20 mouse cellular contexts compared by ENCODE assay signal in genomic region chr2:170142542-170142941, GRCm38 (mm10). TPM values are rescaled to one million over a fixed set of nuclear protein-coding genes. Genes with fewer than 3 reads are reported as not detected.
DNase-seq lines count a peak whose midpoint lies in the region; ATAC-seq and TF ChIP-seq lines count a peak whose summit lies in the region.
"Had no signal": no experiment of that assay in that cellular context is flagged by ENCODE, and none has a peak within 500 bp of the region (broad histone marks: within the 10 kb centered on the region; RNA-seq: fewer than 3 reads in every experiment).

No protein-coding gene starts in this region.

- WGBS in neural tube, embryonic 11.5 days = 89% methylated on average over 10 of the region's 10 CpGs
- WGBS in neural tube, embryonic 15.5 days = 88% methylated on average over 10 of the region's 10 CpGs
- 90% methylated on average over 10 of the region's 10 CpGs for WGBS in intestine, embryonic 16.5 days
- 92% methylated on average over 10 of the region's 10 CpGs for WGBS in stomach, postnatal 0 days

- TF ChIP-seq CTCF in stomach, postnatal 0 days (IDR thresholded peaks at IDR 0.05; ENCODE audit: low read depth) = no peak

- H3K4me2 ChIP-seq in neural tube, embryonic 11.5 days (ENCODE audit: low read depth) = no peak overlapping the region
- H3K4me2 ChIP-seq in neural tube, embryonic 15.5 days = no peak overlapping the region
- H3K4me2 ChIP-seq in intestine, embryonic 16.5 days (ENCODE audit: low read depth, low read length) = no peak overlapping the region
- no peak overlapping the region for H3K4me2 ChIP-seq in stomach, postnatal 0 days (replicated peaks; ENCODE audit: low read depth)
- H3K4me2 ChIP-seq: embryonic facial prominence, embryonic 13.5 days; heart, embryonic 15.5 days; hindbrain, embryonic 15.5 days; midbrain, embryonic 12.5 days; neural tube, embryonic 12.5 days had no signal

- no peak overlapping the region for H3K9ac ChIP-seq in neural tube, embryonic 11.5 days (ENCODE audit: low read length)
- H3K9ac ChIP-seq in neural tube, embryonic 15.5 days (replicated peaks) = no peak overlapping the region
- H3K9ac ChIP-seq in intestine, embryonic 16.5 days (ENCODE audit: low read depth, low read length) = no peak overlapping the region
- no peak overlapping the region for H3K9ac ChIP-seq in stomach, postnatal 0 days (ENCODE audit: low read length)
- H3K9ac ChIP-seq: embryonic facial prominence, embryonic 13.5 days; heart, embryonic 15.5 days; hindbrain, embryonic 15.5 days; midbrain, embryonic 12.5 days; neural tube, embryonic 12.5 days had no signal

- no peaks in the 10 kb centered on the region for H3K4me1 ChIP-seq in neural tube, embryonic 11.5 days (ENCODE audit: control insufficient read depth, insufficient read depth, low read length)
- H3K4me1 ChIP-seq in neural tube, embryonic 15.5 days = no peaks in the 10 kb centered on the region
- H3K4me1 ChIP-seq in intestine, embryonic 16.5 days (ENCODE audit: control insufficient read depth, insufficient read depth, low read length) = 0 out of 2 replicates have a peak, but pooled peaks cover 6% of the 10 kb centered on the region
- H3K4me1 ChIP-seq in stomach, postnatal 0 days (replicated peaks; ENCODE audit: control insufficient read depth, insufficient read depth) = no peaks in the 10 kb centered on the region
- H3K4me1 ChIP-seq: hindbrain, embryonic 15.5 days; midbrain, embryonic 12.5 days; neural tube, embryonic 12.5 days had no signal

- no peaks in the 10 kb centered on the region for H3K36me3 ChIP-seq in neural tube, embryonic 11.5 days (ENCODE audit: control insufficient read depth, insufficient read depth, low read length)
- H3K36me3 ChIP-seq in neural tube, embryonic 15.5 days = no peaks in the 10 kb centered on the region
- H3K36me3 ChIP-seq in intestine, embryonic 16.5 days (ENCODE audit: control insufficient read depth, insufficient read depth, low read length) = no peaks in the 10 kb centered on the region
- H3K36me3 ChIP-seq in stomach, postnatal 0 days (ENCODE audit: control insufficient read depth, insufficient read depth, low read length) = no peaks in the 10 kb centered on the region
- H3K36me3 ChIP-seq: embryonic facial prominence, embryonic 13.5 days; heart, embryonic 15.5 days; hindbrain, embryonic 15.5 days; midbrain, embryonic 12.5 days; neural tube, embryonic 12.5 days had no signal

- DNase-seq in neural tube, embryonic 11.5 days (ENCODE audit: low spot score) = peak; percentile 2
- peak; percentile 54 for DNase-seq in WW6 (ENCODE audit: low read depth, low spot score)
- DNase-seq in stomach, postnatal 0 days (ENCODE audit: low spot score) = peak; percentile 50
- DNase-seq in gastrocnemius, postnatal 25 days = no peak
- DNase-seq in layer of hippocampus, adult 9-10 months (ENCODE audit: low spot score) = no peak
- DNase-seq: cerebellum, postnatal 10 days; heart, postnatal 4 days; kidney, adult 11 months; kidney, postnatal 10 days; left cerebral cortex, postnatal 4 days; thymus, postnatal 14 days had no signal

- no peak overlapping the region for H3K4me3 ChIP-seq in neural tube, embryonic 11.5 days (ENCODE audit: low read depth, low read length)
- no peak overlapping the region for H3K4me3 ChIP-seq in neural tube, embryonic 15.5 days (replicated peaks)
- no peak overlapping the region for H3K4me3 ChIP-seq in intestine, embryonic 16.5 days (ENCODE audit: low read length)
- H3K4me3 ChIP-seq in stomach, postnatal 0 days (ENCODE audit: low read depth, low read length) = no peak overlapping the region
- H3K4me3 ChIP-seq: embryonic facial prominence, embryonic 13.5 days; heart, embryonic 15.5 days; hindbrain, embryonic 15.5 days; midbrain, embryonic 12.5 days; neural tube, embryonic 12.5 days had no signal

- no peaks in the 10 kb centered on the region for H3K27me3 ChIP-seq in neural tube, embryonic 11.5 days (ENCODE audit: control insufficient read depth, insufficient read depth, low read length)
- no peaks in the 10 kb centered on the region for H3K27me3 ChIP-seq in neural tube, embryonic 15.5 days (replicated peaks)
- no peaks in the 10 kb centered on the region for H3K27me3 ChIP-seq in intestine, embryonic 16.5 days (replicated peaks; ENCODE audit: control insufficient read depth, insufficient read depth, low read length)
- no peaks in the 10 kb centered on the region for H3K27me3 ChIP-seq in stomach, postnatal 0 days (ENCODE audit: control insufficient read depth, insufficient read depth, low read length)
- H3K27me3 ChIP-seq: embryonic facial prominence, embryonic 13.5 days; heart, embryonic 15.5 days; hindbrain, embryonic 15.5 days; neural tube, embryonic 12.5 days had no signal

- no peak for TF ChIP-seq EP300 in stomach, postnatal 0 days (optimal IDR thresholded peaks at IDR 0.05)

- no peak for ATAC-seq in neural tube, embryonic 11.5 days (ENCODE audit: insufficient read depth, low FRiP score, low TSS enrichment)
- no peak for ATAC-seq in neural tube, embryonic 15.5 days (ENCODE audit: low FRiP score)
- ATAC-seq in intestine, embryonic 16.5 days = peak; percentile 38
- ATAC-seq in stomach, postnatal 0 days (ENCODE audit: low FRiP score, low TSS enrichment) = peak; percentile 69

- no peaks in the 10 kb centered on the region for H3K9me3 ChIP-seq in neural tube, embryonic 11.5 days (ENCODE audit: control insufficient read depth, low read length)
- no peaks in the 10 kb centered on the region for H3K9me3 ChIP-seq in neural tube, embryonic 15.5 days (replicated peaks)
- H3K9me3 ChIP-seq in intestine, embryonic 16.5 days (ENCODE audit: control insufficient read depth, low read length) = no peaks in the 10 kb centered on the region
- H3K9me3 ChIP-seq in stomach, postnatal 0 days (ENCODE audit: control insufficient read depth, low read length) = no peaks in the 10 kb centered on the region
- H3K9me3 ChIP-seq: embryonic facial prominence, embryonic 13.5 days; G1E; heart, embryonic 15.5 days; hindbrain, embryonic 15.5 days; midbrain, embryonic 12.5 days; neural tube, embryonic 12.5 days had no signal

- no peak overlapping the region for H3K27ac ChIP-seq in neural tube, embryonic 11.5 days (ENCODE audit: low read depth, low read length)
- H3K27ac ChIP-seq in neural tube, embryonic 15.5 days (replicated peaks) = no peak overlapping the region
- H3K27ac ChIP-seq in intestine, embryonic 16.5 days (ENCODE audit: low read length) = no peak overlapping the region
- H3K27ac ChIP-seq in stomach, postnatal 0 days (replicated peaks) = no peak overlapping the region
- H3K27ac ChIP-seq: embryonic facial prominence, embryonic 13.5 days; heart, embryonic 15.5 days; hindbrain, embryonic 15.5 days; macrophage; midbrain, embryonic 12.5 days; neural tube, embryonic 12.5 days had no signal

RNA-seq across cellular contexts. Expression of gene Zfp217, which starts 5.4 kb away (rescaled TPM):
- 3.5 and 3.6 TPM in 2 replicates for polyA plus RNA-seq in neural tube, embryonic 11.5 days (2014; fragmentation: Nextera tagmentation; extraction: Ambion mirVana)
- 0.82 and 2.4 TPM in 2 replicates for polyA plus RNA-seq in neural tube, embryonic 15.5 days (2015; fragmentation: Nextera tagmentation; extraction: Ambion mirVana)
- polyA plus RNA-seq in intestine, embryonic 16.5 days (2015; fragmentation: Nextera tagmentation; extraction: Ambion mirVana) = 2.4 and 2.9 TPM in 2 replicates
- polyA plus RNA-seq in stomach, postnatal 0 days (2015; fragmentation: Nextera tagmentation; extraction: Ambion mirVana) = 1.5 and 1.7 TPM in 2 replicates
- total RNA-seq in gastrocnemius, postnatal 25 days (2021) = 1 to 10 TPM; 7.0 to 7.2 TPM

Comparison
In these comparisons a context has a peak if more than half of its experiments do, and no peak if none do; other contexts are left out.
1. ATAC-seq: peak in intestine, embryonic 16.5 days (single experiment) and stomach, postnatal 0 days (single experiment); none in neural tube, embryonic 11.5 days (single experiment) and neural tube, embryonic 15.5 days (single experiment).
2. DNase-seq: peak in neural tube, embryonic 11.5 days (single experiment), WW6 (single experiment) and stomach, postnatal 0 days (single experiment); none in gastrocnemius, postnatal 25 days (single experiment) and layer of hippocampus, adult 9-10 months (single experiment).